Mouse (Mus musculus) small intestine, adult 2 months (tissue): ENCODE results near the gene Prkaa1. TPM values are rescaled to one million over a fixed set of nuclear protein-coding genes. Genes with fewer than 3 reads are reported as not detected.

ENCODE experiments used
- H3K27ac ChIP-seq: fragments of 200-500 bp; 2 replicates; pipeline ENCODE4 v1.5.1; 2012; ENCODE audit warnings: low read depth, low read length, control low read depth, inconsistent platforms; ENCODE audit not compliant: insufficient read depth
- H3K27me3 ChIP-seq: fragments of 200-500 bp; 2 replicates; pipeline ENCODE4 v1.6.1; 2012; ENCODE audit warnings: mild to moderate bottlenecking, moderate library complexity, low read length, inconsistent platforms; ENCODE audit not compliant: control insufficient read depth, insufficient read depth
- H3K36me3 ChIP-seq: fragments of 200-500 bp; 2 replicates; pipeline ENCODE4 v1.6.1; 2012; ENCODE audit warnings: mild to moderate bottlenecking, low read length, control low read depth, inconsistent platforms; ENCODE audit not compliant: control insufficient read depth, insufficient read depth
- H3K4me1 ChIP-seq: fragments of 200-500 bp; 2 replicates; pipeline ENCODE4 v1.6.1; 2012; ENCODE audit warnings: low read length, inconsistent platforms, mixed read lengths; ENCODE audit not compliant: control insufficient read depth, insufficient read depth, insufficient read length
- H3K4me3 ChIP-seq: fragments of 200-500 bp; 2 replicates; pipeline ENCODE4 v1.5.1; 2012; ENCODE audit warnings: low read depth, mild to moderate bottlenecking, control low read depth, inconsistent platforms, low read length, moderate library complexity
- CTCF ChIP-seq: fragments of 200-500 bp; IDR thresholded peaks from 2 replicates; pipeline ENCODE4 v1.5.1; 2012; ENCODE audit warnings: low read depth, mild to moderate bottlenecking, control low read depth, inconsistent platforms, low read length, moderate library complexity, mixed read lengths; ENCODE audit not compliant: insufficient replicate concordance, insufficient read length; ENCODE audit errors: extremely low read depth
- POLR2A ChIP-seq: fragments of 200-500 bp; IDR thresholded peaks from 2 replicates; pipeline ENCODE4 v1.6.1; 2012; ENCODE audit warnings: low read depth, mild to moderate bottlenecking, control low read depth, inconsistent platforms, low read length, moderate library complexity
- WGBS: fragments of 180-500 bp; shearing (Covaris S2); methylation state at CpG from one replicate; pipeline ENCODE4 v1.1.7; 2018; 5-methylcytosine and 5-hydroxymethylcytosine counted together
- polyA plus RNA-seq: library from polyadenylated mRNA; depleted of rRNA; stranded (reverse); fragments of >200 nt; gene quantifications from 2 replicates; pipeline ENCODE4 v1.2.3, GENCODE M21; 2012

The Prkaa1 gene
- polyA plus RNA-seq, 1 experiment, result 1.1 TPM

DNA sequence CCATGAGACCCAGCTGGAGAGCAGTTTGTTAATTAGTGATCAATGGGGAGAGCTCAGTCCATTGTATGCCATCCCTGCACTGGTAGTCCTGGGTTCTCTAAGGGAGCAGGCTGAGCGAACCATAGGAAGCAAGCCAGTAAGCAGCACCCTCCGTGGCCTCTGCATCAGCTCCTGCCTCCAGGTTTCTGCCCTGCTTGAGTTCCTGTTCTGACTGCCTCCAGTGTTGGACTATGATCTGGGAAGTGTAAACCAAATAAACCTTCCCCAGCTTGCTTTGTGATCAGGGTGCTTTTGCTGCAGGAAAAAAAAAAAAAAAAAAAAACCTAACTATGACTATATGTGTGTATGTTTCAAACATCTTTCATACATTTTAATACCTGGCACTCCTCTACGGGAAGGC is 10.4 kb upstream of the Prkaa1 start:
- Histone ChIP-seq H3K27me3 (no peaks in the 10 kb centered on the region), H3K27ac (no peak overlapping the region), H3K4me3 (no peak overlapping the region), H3K36me3 (no peaks in the 10 kb centered on the region), H3K4me1 (peaks cover 2% of the 10 kb centered on the region; the same call in 1 of the 2 replicates)
- 34% methylated on average over 3 of the region's 3 CpGs for WGBS
- TF ChIP-seq POLR2A (no peak), CTCF (no peak)

- TF ChIP-seq POLR2A, result no peak
- no peak for TF ChIP-seq CTCF
- peaks cover 2% of the 10 kb centered on the region; the same call in 1 of the 2 replicates for H3K4me1 ChIP-seq
- WGBS, result 33% methylated on average over 3 of the region's 3 CpGs
Observed at GRCm38 (mm10) chr15:5134179-5134578, 9.5 kb upstream of the Prkaa1 start.

DNA sequence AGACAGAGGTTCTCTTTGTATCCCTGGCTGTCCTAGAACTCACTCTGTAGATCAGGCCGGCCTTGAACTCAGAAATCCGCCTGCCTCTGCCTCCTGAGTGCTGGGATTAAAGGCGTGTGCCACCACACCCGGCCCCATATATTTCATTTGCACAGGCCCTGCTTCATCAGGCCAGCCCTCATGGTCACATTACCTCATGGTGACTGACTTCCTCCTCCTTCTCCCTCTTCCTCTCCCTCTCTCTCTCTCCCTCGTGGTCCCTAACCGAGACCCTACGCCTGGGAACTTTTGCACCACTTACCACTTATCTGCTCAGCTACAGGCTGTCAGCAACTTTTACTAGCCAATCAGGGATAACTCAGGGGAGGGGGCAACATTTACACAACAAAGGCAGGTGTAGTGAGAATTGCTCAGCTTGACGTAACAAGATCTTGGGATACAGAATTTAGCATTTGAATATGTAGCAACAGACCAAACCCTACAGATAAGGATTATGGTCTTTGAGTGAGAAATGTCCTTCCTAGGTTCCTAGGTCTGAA is 8.6 kb upstream of the Prkaa1 start:
- TF ChIP-seq POLR2A (no peak), CTCF (no peak)
- WGBS, result 76% methylated on average over 8 of the region's 8 CpGs
- Histone ChIP-seq H3K4me1 (peaks cover 2% of the 10 kb centered on the region; the same call in 1 of the 2 replicates), H3K27me3 (no peaks in the 10 kb centered on the region), H3K27ac (no peak overlapping the region), H3K36me3 (no peaks in the 10 kb centered on the region), H3K4me3 (no peak overlapping the region)

More at GRCm38 (mm10) chr15:5134179-5134578, 9.5 kb upstream of the Prkaa1 start:
- Histone ChIP-seq H3K4me3 (no peak overlapping the region), H3K27me3 (no peaks in the 10 kb centered on the region), H3K36me3 (no peaks in the 10 kb centered on the region), H3K27ac (no peak overlapping the region)

DNA sequence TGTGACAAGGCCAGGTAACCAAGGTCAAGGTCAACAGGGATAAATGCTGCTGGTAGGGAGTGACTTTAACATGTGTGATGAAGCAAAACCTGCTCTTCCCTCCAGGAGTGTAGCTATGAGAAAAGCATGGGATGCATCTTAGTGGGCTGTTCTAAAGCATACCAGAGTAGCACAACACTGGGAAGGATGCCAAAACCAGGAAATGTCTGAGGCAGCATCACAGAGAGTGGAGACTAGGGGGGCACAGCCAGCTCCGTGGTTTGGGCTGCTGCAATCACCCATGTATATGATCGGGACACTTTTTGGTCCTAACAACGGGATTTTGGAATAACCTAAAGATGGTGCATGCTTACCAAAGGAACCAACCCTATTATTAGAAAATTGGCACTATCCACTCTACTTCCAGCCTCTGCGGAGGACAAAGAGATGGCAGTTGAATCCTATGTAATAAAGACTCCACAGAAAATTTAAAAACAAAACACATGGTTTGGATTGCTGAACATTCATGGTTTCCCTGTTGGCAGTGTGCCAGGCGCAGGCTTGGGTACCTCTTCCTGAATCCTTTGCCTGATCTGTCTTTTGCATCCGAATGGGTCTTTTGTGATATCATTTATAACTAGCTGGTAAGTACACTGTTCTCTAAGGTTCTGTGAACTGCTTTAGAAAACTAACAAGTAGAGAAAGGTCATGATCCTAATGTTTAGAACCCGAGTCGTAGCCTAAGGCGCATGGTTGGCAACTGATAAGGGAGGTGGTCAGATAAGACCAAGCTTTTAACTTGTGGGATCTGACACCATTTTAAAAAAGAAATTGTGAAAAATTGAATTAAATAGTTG is 5.4 kb upstream of the Prkaa1 start:
- Histone ChIP-seq H3K4me3 (no peak overlapping the region), H3K27me3 (no peaks in the 10 kb centered on the region), H3K27ac (no peak overlapping the region), H3K36me3 (no peaks in the 10 kb centered on the region), H3K4me1 (peaks cover under 1% of the 10 kb centered on the region; the same call in 1 of the 2 replicates)
- no peak for TF ChIP-seq CTCF
- no peak for TF ChIP-seq POLR2A
- WGBS, result 56% methylated on average over 9 of the region's 9 CpGs

DNA sequence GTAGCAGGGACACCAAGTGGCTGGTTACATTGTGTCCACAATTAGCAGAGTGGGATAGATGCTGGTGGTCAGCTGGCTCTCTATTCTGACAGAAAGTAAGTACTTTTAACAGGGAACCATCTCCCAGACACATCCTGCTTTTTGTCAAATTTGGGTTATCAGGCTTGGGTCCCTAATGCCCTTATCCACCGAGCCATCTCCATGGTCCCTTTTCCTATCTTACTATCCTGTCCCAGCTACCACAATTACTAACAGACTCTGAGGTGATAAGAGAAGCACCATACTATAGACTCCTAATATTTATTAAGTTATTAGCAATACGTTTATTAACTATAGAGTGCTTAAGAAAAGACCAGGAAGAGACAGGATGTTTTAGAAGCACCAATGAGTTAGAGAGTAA is 4.3 kb upstream of the Prkaa1 start:
- WGBS, result 92% methylated on average over 2 of the region's 2 CpGs
- TF ChIP-seq CTCF (no peak), POLR2A (no peak)
- H3K27ac ChIP-seq, result no peak overlapping the region
- H3K4me1 ChIP-seq, result no peaks in the 10 kb centered on the region
- no peak overlapping the region for H3K4me3 ChIP-seq
- H3K27me3 ChIP-seq, result no peaks in the 10 kb centered on the region
- H3K36me3 ChIP-seq, result no peaks in the 10 kb centered on the region

GRCm38 (mm10) chr15:5139863-5140262 is 3.8 kb upstream of the Prkaa1 start:
- TF ChIP-seq POLR2A (no peak), CTCF (no peak)
- 88% methylated on average over 7 of the region's 7 CpGs for WGBS
- no peak overlapping the region for H3K27ac ChIP-seq
- no peak overlapping the region for H3K4me3 ChIP-seq
- H3K27me3 ChIP-seq, result no peaks in the 10 kb centered on the region
- no peaks in the 10 kb centered on the region for H3K4me1 ChIP-seq
- no peaks in the 10 kb centered on the region for H3K36me3 ChIP-seq

DNA sequence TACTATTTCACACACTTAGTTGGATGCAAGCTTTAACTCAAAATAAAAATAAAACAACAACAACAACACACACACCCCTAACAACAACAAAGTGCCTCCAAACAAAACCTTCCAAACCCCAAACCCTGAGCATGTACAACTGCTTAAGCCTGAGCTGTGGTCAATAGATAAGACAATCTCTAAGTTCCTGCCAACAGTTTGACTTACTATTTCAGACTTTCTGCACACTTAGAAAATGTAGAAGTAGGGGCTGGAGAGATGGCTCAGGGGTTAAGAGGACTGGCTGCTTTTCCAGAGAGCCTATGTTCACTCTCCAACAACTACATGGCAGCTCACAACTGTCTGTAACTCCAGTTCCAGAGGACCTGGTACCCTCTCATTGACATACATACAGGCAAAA is 3.3 kb upstream of the Prkaa1 start:
- Histone ChIP-seq H3K27me3 (no peaks in the 10 kb centered on the region), H3K4me3 (no peak overlapping the region), H3K27ac (no peak overlapping the region), H3K36me3 (no peaks in the 10 kb centered on the region), H3K4me1 (peaks cover 3% of the 10 kb centered on the region; the same call in 1 of the 2 replicates)
- TF ChIP-seq CTCF, result no peak
- no peak for TF ChIP-seq POLR2A

DNA sequence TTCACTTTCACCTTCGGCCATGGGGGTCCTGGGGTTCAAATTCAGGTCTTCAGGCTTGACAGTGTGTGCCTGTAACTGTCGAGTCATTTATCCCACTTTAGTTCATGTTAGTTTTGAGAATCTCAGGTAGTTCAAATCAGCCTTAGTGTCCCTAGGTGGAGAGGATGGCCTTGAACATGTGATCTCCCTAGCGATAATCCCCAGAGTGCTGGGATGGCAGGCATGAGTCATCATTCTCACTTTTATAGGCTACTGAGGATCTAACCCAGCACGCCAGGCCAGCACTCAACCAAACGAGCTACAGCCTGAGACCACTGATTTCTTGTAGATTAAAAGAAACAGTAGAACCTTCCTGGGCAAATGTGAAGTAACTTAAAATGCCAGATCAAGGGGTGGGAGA is 1.6 kb upstream of the Prkaa1 start:
- no peak for TF ChIP-seq CTCF
- no peak for TF ChIP-seq POLR2A
- Histone ChIP-seq H3K4me3 (no peak overlapping the region), H3K36me3 (no peaks in the 10 kb centered on the region), H3K4me1 (peaks cover 3% of the 10 kb centered on the region; the same call in 1 of the 2 replicates), H3K27me3 (no peaks in the 10 kb centered on the region), H3K27ac (no peak overlapping the region)
- 40% methylated on average over 5 of the region's 5 CpGs for WGBS
